Mouse (Mus musculus): ENCODE data around the gene Tmem56. TPM values are rescaled to one million over a fixed set of nuclear protein-coding genes. Genes with fewer than 3 reads are reported as not detected.
A peak's percentile ranks its signal among the peaks of the same experiment; 100 is the strongest.

Tmem56 gene
- polyA plus RNA-seq, 1 experiment from 2014 or later: 1.3 TPM

DNA sequence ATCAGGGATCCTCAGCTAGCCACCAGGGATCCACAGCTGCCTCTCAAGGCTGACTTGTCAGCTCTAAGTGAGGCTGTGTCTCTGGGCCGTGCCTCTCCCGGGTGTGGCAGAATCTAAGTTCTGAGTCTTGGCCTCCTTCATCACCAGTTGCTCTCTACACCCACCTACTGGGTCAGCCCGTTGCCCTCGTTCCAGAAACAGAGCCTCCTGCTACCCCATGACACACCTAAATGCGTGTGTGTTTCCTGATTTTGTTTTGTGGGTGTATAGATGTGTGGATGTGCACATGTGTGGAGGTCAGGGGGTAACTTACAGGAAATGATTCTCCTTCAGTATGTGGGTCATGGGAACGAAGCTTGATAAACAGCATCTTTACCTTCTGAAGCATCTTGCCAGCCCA, 29.5 kb upstream of the Tmem56 start:
- H3K9ac ChIP-seq (ENCODE audit: low read depth, low read length): no peak overlapping the region
- no peak overlapping the region for H3K4me3 ChIP-seq (ENCODE audit: low read length)
- no peaks in the 10 kb centered on the region for H3K36me3 ChIP-seq (ENCODE audit: control insufficient read depth, insufficient read depth, low read length)
- no peaks in the 10 kb centered on the region for H3K27me3 ChIP-seq (replicated peaks; ENCODE audit: control insufficient read depth, insufficient read depth, low read length)
- no peaks in the 10 kb centered on the region for H3K9me3 ChIP-seq (ENCODE audit: control insufficient read depth, low read length)
- H3K4me2 ChIP-seq (ENCODE audit: low read depth, low read length): no peak overlapping the region
- peaks cover 10% of the 10 kb centered on the region for H3K4me1 ChIP-seq (ENCODE audit: control insufficient read depth, insufficient read depth, low read length)
- no peak overlapping the region for H3K27ac ChIP-seq (ENCODE audit: low read length)
- ATAC-seq: no peak
- WGBS: 83% methylated on average over 6 of the region's 6 CpGs

- no peaks in the 10 kb centered on the region for H3K36me3 ChIP-seq (ENCODE audit: control insufficient read depth, insufficient read depth, low read length)
- H3K27ac ChIP-seq (ENCODE audit: low read length): no peak overlapping the region
- no peaks in the 10 kb centered on the region for H3K27me3 ChIP-seq (replicated peaks; ENCODE audit: control insufficient read depth, insufficient read depth, low read length)
- peak; percentile 19; the same call in 1 of the 2 replicates for ATAC-seq
- H3K9me3 ChIP-seq (ENCODE audit: control insufficient read depth, low read length): no peaks in the 10 kb centered on the region
- peaks cover 10% of the 10 kb centered on the region for H3K4me1 ChIP-seq (ENCODE audit: control insufficient read depth, insufficient read depth, low read length)
- no peak overlapping the region for H3K4me3 ChIP-seq (ENCODE audit: low read length)
- 73% methylated on average over 16 of the region's 16 CpGs for whole genome bisulfite sequencing
- no peak overlapping the region for H3K4me2 ChIP-seq (ENCODE audit: low read depth, low read length)
- H3K9ac ChIP-seq (ENCODE audit: low read depth, low read length): no peak overlapping the region
Measured at GRCm38 (mm10) chr3:121309896-121310714, 27.2 kb upstream of the Tmem56 start.

- Histone ChIP-seq H3K36me3 (ENCODE audit: control insufficient read depth, insufficient read depth, low read length) (no peaks in the 10 kb centered on the region), H3K9ac (ENCODE audit: low read depth, low read length) (no peak overlapping the region), H3K4me2 (ENCODE audit: low read depth, low read length) (no peak overlapping the region), H3K27ac (ENCODE audit: low read length) (no peak overlapping the region), H3K27me3 (replicated peaks; ENCODE audit: control insufficient read depth, insufficient read depth, low read length) (no peaks in the 10 kb centered on the region), H3K9me3 (ENCODE audit: control insufficient read depth, low read length) (no peaks in the 10 kb centered on the region), H3K4me1 (ENCODE audit: control insufficient read depth, insufficient read depth, low read length) (peaks cover 10% of the 10 kb centered on the region), H3K4me3 (ENCODE audit: low read length) (no peak overlapping the region)
- 63% methylated on average over 4 of the region's 4 CpGs for WGBS
- ATAC-seq: peak; percentile 29; the same call in 1 of the 2 replicates
Measured at GRCm38 (mm10) chr3:121309429-121309828, 26.5 kb upstream of the Tmem56 start.

DNA sequence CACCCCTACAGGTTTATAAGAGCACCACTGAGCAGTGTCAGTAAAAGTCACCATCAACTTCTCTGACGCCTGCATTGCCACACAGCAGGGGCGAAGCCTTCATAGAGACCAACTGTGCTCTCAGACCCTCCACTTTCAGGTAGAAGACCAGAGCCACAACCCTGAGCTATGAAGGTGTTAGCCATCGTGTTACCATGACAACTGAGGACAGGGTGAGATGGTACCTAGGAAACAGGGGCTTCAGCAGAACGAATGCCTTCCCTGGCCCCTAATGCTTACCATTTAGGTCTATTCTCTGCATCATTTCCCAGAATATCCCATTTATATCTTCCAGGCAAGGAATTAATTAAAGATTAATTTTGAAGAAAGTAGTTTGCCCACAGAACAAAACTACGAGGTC, 26.0 kb upstream of the Tmem56 start:
- Histone ChIP-seq H3K27ac (ENCODE audit: low read length) (no peak overlapping the region), H3K9ac (ENCODE audit: low read depth, low read length) (no peak overlapping the region), H3K9me3 (ENCODE audit: control insufficient read depth, low read length) (no peaks in the 10 kb centered on the region), H3K4me2 (ENCODE audit: low read depth, low read length) (no peak overlapping the region), H3K36me3 (ENCODE audit: control insufficient read depth, insufficient read depth, low read length) (no peaks in the 10 kb centered on the region), H3K4me3 (ENCODE audit: low read length) (no peak overlapping the region), H3K4me1 (ENCODE audit: control insufficient read depth, insufficient read depth, low read length) (peaks cover 10% of the 10 kb centered on the region), H3K27me3 (replicated peaks; ENCODE audit: control insufficient read depth, insufficient read depth, low read length) (no peaks in the 10 kb centered on the region)
- peak; percentile 5; the same call in 1 of the 2 replicates for ATAC-seq
- WGBS: 74% methylated on average over 5 of the region's 5 CpGs

DNA sequence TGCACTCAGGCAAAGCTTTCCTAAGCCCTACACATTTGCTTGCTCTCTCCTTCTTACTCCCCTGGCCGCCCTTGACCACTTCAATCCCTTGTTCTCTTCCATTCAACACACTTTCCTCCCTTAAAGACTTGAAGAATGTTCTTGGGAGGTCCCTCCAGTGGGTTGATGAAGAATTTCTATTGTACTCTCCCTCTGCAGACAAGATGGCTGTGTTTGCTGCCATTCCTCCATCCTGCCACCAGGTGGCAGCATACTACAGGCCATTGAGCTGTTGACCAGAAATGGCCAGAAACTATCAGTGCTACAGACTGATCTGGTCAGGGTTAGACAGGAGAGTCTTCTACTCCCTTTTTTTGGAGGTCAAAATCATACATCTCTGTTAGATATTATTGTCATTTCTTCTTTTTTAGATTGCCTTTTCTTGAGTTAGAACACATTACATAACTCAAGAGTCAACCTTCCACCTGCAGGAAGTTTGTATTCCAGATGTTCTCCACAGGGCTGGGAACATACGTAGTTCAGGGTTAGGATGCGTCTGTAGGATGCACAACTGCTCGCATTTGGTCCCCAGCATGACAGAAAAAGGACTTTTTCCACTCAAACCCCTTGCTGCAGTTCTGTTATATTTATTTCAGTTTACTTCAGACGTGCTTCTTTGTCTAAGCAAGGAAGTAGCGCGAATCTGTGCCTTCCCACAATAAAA, 24.8 kb upstream of the Tmem56 start:
- Histone ChIP-seq H3K27ac (ENCODE audit: low read length) (no peak overlapping the region), H3K4me3 (ENCODE audit: low read length) (no peak overlapping the region), H3K9ac (ENCODE audit: low read depth, low read length) (no peak overlapping the region), H3K27me3 (replicated peaks; ENCODE audit: control insufficient read depth, insufficient read depth, low read length) (no peaks in the 10 kb centered on the region), H3K4me1 (ENCODE audit: control insufficient read depth, insufficient read depth, low read length) (peaks cover 2% of the 10 kb centered on the region; the same call in 1 of the 2 replicates), H3K36me3 (ENCODE audit: control insufficient read depth, insufficient read depth, low read length) (no peaks in the 10 kb centered on the region), H3K4me2 (ENCODE audit: low read depth, low read length) (no peak overlapping the region), H3K9me3 (ENCODE audit: control insufficient read depth, low read length) (no peaks in the 10 kb centered on the region)
- WGBS: 72% methylated on average over 7 of the region's 7 CpGs
- ATAC-seq: peak; percentile 64

DNA sequence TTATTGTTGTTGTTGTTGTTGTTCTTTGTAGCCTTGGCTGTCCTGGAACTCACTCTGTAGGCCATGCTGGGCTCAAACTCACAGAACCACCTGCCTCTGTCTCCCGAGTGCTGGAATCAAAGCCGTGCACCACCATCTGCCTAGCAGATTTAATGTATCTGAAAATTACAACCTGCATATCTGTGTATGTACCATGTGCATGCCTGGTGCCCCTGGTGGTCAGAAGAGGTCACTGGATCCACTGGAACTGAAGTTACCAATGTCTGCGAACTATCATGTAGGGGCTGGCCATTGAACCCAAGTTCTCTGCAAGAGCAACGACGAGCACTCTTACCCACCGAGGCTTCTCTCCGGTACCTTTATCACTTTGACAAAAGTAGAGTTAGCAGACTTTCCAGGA, 23.7 kb upstream of the Tmem56 start:
- Histone ChIP-seq H3K27ac (ENCODE audit: low read length) (no peak overlapping the region), H3K4me2 (ENCODE audit: low read depth, low read length) (no peak overlapping the region), H3K27me3 (replicated peaks; ENCODE audit: control insufficient read depth, insufficient read depth, low read length) (no peaks in the 10 kb centered on the region), H3K9me3 (ENCODE audit: control insufficient read depth, low read length) (no peaks in the 10 kb centered on the region), H3K9ac (ENCODE audit: low read depth, low read length) (no peak overlapping the region), H3K4me1 (ENCODE audit: control insufficient read depth, insufficient read depth, low read length) (peaks cover 2% of the 10 kb centered on the region; the same call in 1 of the 2 replicates), H3K4me3 (ENCODE audit: low read length) (no peak overlapping the region), H3K36me3 (ENCODE audit: control insufficient read depth, insufficient read depth, low read length) (no peaks in the 10 kb centered on the region)
- 0 out of 2 replicates have a peak, but pooled peaks have one; percentile 21 for ATAC-seq
- WGBS: 93% methylated on average over 7 of the region's 7 CpGs

DNA sequence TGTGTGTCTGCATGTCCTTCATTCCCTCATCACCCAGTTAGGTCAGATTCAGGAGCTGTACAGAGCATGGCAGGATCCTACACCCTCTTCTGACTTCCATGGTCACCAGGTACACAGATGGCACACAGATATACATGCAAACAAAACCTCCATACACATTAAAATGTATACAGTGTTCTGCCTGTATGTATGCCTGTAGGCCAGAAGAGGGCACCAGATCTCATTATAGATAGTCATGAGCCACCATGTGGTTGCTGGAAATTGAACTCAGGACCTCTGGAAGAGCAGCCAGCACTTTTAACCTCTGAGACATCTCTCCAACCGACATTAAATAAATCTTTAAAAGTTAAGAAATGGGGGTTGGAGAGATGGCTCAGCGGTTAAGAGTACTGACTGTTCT, 11.3 kb upstream of the Tmem56 start:
- ATAC-seq: no peak
- Histone ChIP-seq H3K9me3 (ENCODE audit: control insufficient read depth, low read length) (no peaks in the 10 kb centered on the region), H3K27me3 (replicated peaks; ENCODE audit: control insufficient read depth, insufficient read depth, low read length) (no peaks in the 10 kb centered on the region), H3K4me2 (ENCODE audit: low read depth, low read length) (no peak overlapping the region), H3K36me3 (ENCODE audit: control insufficient read depth, insufficient read depth, low read length) (no peaks in the 10 kb centered on the region), H3K4me3 (ENCODE audit: low read length) (no peak overlapping the region), H3K4me1 (ENCODE audit: control insufficient read depth, insufficient read depth, low read length) (peaks cover 2% of the 10 kb centered on the region; the same call in 1 of the 2 replicates), H3K27ac (ENCODE audit: low read length) (no peak overlapping the region), H3K9ac (ENCODE audit: low read depth, low read length) (no peak overlapping the region)
- WGBS: 83% methylated on average over 2 of the region's 2 CpGs

- Histone ChIP-seq H3K9ac (ENCODE audit: low read depth, low read length) (peak within 1 kb of the TSS; percentile 76), H3K27me3 (replicated peaks; ENCODE audit: control insufficient read depth, insufficient read depth, low read length) (no peaks in the 10 kb centered on the region), H3K9me3 (ENCODE audit: control insufficient read depth, low read length) (no peaks in the 10 kb centered on the region), H3K4me2 (ENCODE audit: low read depth, low read length) (peak within 1 kb of the TSS; percentile 69), H3K27ac (ENCODE audit: low read length) (peak within 1 kb of the TSS; percentile 97), H3K4me3 (ENCODE audit: low read length) (peak within 1 kb of the TSS; percentile 69), H3K36me3 (ENCODE audit: control insufficient read depth, insufficient read depth, low read length) (no peaks in the 10 kb centered on the region), H3K4me1 (ENCODE audit: control insufficient read depth, insufficient read depth, low read length) (peaks cover 2% of the 10 kb centered on the region; the same call in 1 of the 2 replicates)
- WGBS: under 1% methylated on average over 42 of the region's 42 CpGs
- peak; percentile 97 for ATAC-seq
Measured at GRCm38 (mm10) chr3:121291560-121292258, 8.8 kb upstream of the Tmem56 start, which contains the start of gene Alg14. Alg14 (plus strand) TSS chr3:121291773.

GRCm38 (mm10) chr3:121291225-121291559, 8.3 kb upstream of the Tmem56 start:
- peak overlapping the region; percentile 69 for H3K4me2 ChIP-seq (ENCODE audit: low read depth, low read length)
- peak overlapping the region; percentile 73 for H3K9ac ChIP-seq (ENCODE audit: low read depth, low read length)
- 3% methylated on average over 7 of the region's 7 CpGs for WGBS
- H3K27ac ChIP-seq (ENCODE audit: low read length): peak overlapping the region; percentile 91
- H3K36me3 ChIP-seq (ENCODE audit: control insufficient read depth, insufficient read depth, low read length): no peaks in the 10 kb centered on the region
- no peaks in the 10 kb centered on the region for H3K9me3 ChIP-seq (ENCODE audit: control insufficient read depth, low read length)
- peak; percentile 27; the same call in 1 of the 2 replicates for ATAC-seq
- peaks cover 2% of the 10 kb centered on the region; the same call in 1 of the 2 replicates for H3K4me1 ChIP-seq (ENCODE audit: control insufficient read depth, insufficient read depth, low read length)
- no peaks in the 10 kb centered on the region for H3K27me3 ChIP-seq (replicated peaks; ENCODE audit: control insufficient read depth, insufficient read depth, low read length)
- H3K4me3 ChIP-seq (ENCODE audit: low read length): peak overlapping the region; percentile 69
